Mouse (Mus musculus) pancreas, adult 10 weeks (tissue): ENCODE measurements around the gene Olfr1511. TPM values are rescaled to one million over a fixed set of nuclear protein-coding genes. Genes with fewer than 3 reads are reported as not detected.

Source experiments
- polyA plus RNA-seq: library from polyadenylated mRNA; stranded (reverse); fragments of 350-450 nt; fragmentation: Illumina TruSeq; extraction: RNeasy Lipid Tissue Mini Kit (QIAGEN cat#74804); gene quantifications from one replicate; pipeline ENCODE4 v1.2.3, GENCODE M21; 2015; ENCODE audit warnings: low read depth, low replicate concordance; ENCODE audit not compliant: insufficient read depth

Olfr1511 gene
- polyA plus RNA-seq: not detected

DNA sequence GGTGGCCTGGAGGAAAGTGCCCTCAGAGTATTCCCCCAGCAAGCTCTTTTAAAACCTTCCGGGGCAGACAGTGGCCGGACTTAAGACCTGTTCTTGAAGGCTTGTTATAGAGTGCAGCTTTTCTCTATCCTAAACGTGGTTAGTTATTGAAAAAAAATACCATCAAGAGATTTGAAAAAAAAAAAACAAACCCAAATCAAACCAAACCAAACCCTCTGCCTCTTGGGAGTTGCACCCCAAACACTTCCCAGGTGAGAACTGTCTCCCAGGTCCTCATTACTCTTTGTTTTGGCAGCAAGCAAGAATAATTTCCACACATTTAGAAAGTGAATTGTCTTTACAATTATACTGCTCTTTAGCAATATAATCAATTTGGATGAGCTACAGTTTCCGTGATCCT lies at the start of gene Olfr1511:
Gene Olfr1511, minus strand, starts transcription at position 101 of the 400 bp plus-strand sequence.

DNA sequence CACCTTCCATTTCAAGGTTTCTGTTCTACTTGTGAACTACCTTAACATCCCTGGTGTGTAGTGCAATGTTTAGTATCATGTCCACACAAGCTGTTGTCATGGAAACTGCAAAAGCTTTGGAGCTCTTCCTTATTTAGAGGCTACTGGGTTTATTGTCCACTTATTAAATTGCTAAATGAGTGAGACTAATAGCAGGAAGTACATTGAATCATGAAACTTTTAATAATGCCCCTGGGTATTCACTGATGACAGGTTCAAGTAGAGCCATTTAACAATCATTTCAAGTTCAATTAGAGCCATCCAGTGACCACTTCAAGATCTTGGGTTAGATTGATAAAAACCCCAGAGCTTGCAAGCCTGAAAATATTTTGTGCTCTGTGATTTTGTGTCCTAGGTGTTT lies 45.5 kb upstream of the Olfr1511 start, which contains the start of gene Olfr1509:
Gene Olfr1509, plus strand, starts transcription at position 301 of the 400 bp plus-strand sequence.

DNA sequence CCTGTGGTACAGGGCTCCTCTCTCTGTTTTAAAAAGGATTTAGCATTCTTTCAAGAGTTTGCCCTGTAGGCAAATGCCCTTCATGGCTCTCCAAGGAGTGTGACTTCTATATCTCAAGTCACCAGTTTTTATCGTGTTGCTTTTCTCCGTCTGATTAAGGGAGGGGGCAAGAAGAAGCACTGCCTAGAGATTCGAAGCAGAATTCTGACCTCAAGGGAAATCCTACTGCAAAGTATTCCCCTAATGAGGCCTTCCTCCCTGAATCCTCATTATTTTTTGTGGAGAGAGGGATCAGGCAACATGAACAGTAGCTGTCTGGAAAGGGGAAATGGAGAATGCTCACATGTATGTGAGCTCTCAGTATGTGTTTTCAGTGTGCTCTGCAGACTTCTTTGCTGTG lies 17.1 kb upstream of the Olfr1511 start, which contains the start of gene Olfr1510:
Gene Olfr1510, minus strand, starts transcription at position 101 of the 400 bp plus-strand sequence.

DNA sequence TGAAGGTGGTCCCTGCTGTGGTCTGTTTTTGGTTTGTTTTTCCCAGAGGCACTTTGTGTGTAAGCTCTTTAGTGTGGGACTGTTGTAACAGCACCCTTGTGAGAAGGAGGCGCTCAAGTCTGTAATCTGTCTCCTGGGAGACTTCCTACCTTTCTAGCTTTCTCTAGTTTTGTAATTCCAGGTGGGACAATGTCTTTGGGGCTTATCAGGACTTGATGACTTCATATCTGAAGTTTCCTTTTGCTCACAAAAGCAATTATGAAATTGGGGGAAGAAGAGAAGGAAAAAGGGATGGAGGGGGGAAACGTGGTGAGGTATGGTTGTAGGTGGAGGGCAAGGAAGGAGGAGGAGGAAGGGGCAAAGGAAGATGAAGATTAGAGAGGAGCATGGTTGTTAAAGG lies 18.1 kb downstream of the Olfr1511 start, which contains the start of gene Olfr1512:
Gene Olfr1512, minus strand, starts transcription at position 101 of the 400 bp plus-strand sequence.

DNA sequence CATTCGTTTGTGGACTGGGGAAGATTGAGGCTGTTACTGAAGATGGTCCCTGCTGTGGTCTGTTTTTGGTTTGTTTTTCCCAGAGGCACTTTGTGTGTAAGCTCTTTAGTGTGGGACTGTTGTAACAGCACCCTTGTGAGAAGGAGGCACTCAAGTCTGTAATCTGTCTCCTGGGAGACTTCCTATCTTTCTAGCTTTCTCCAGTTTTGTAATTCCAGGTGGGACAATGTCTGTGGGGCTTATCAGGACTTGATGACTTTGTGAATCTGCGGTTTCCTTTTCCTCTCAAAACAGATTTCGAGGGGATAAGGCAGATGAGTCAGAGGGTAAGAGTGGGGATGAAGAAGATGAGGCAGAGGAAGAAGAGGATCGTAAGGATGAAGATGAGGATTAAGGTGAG lies 40.9 kb downstream of the Olfr1511 start, which contains the start of gene Olfr1513:
Gene Olfr1513, minus strand, starts transcription at position 101 of the 400 bp plus-strand sequence.

Other genes with a start within 250 kb of the Olfr1511 start
- gene Supt16, start 200.0 kb downstream of the Olfr1511 start, polyA plus RNA-seq: 8.1 TPM
- gene Chd8, start 139.6 kb downstream of the Olfr1511 start, polyA plus RNA-seq: 13.8 TPM
- gene Tox4, start 118.2 kb downstream of the Olfr1511 start, polyA plus RNA-seq: 5.0 TPM
- gene Rab2b, start 117.8 kb downstream of the Olfr1511 start, polyA plus RNA-seq: 3.7 TPM
- gene Mettl3, start 92.3 kb downstream of the Olfr1511 start, polyA plus RNA-seq: 17.2 TPM
- gene Sall2, start 68.6 kb downstream of the Olfr1511 start, polyA plus RNA-seq: 1.2 TPM
- not detected for gene Olfr1513, start 41.0 kb downstream of the Olfr1511 start, polyA plus RNA-seq
- not detected for gene Olfr1512, start 18.2 kb downstream of the Olfr1511 start, polyA plus RNA-seq
- not detected for gene Olfr1510, start 17.0 kb upstream of the Olfr1511 start, polyA plus RNA-seq
- gene Olfr1509, start 45.6 kb upstream of the Olfr1511 start, polyA plus RNA-seq: not detected
- not detected for gene Olfr1508, start 70.1 kb upstream of the Olfr1511 start, polyA plus RNA-seq
- gene Olfr1507, start 98.4 kb upstream of the Olfr1511 start, polyA plus RNA-seq: not detected